Mouse (Mus musculus) gastrocnemius, postnatal 10 days (tissue): Measurements from ENCODE around the gene Mfge8. TPM values are rescaled to one million over a fixed set of nuclear protein-coding genes. Genes with fewer than 3 reads are reported as not detected.

ENCODE experiments used
- DNase-seq: peaks from one replicate; pipeline ENCODE4 v3.0.0; 2021; ENCODE audit warnings: mixed read lengths
- total RNA-seq, 2 experiments: library from RNA; stranded (reverse); gene quantifications; 2 replicates each; pipeline ENCODE4 v1.2.3; 2021

The Mfge8 gene
- total RNA-seq, 2 experiments from 2014 or later: 75.9 to 82.3 TPM

GRCm38 (mm10) chr7:79130385-79130784 lies 18.5 kb downstream of the Mfge8 start:
- no peak for DNase-seq

GRCm38 (mm10) chr7:79129883-79130282 lies 19.0 kb downstream of the Mfge8 start:
- no peak for DNase-seq

GRCm38 (mm10) chr7:79123465-79123864 lies 25.4 kb downstream of the Mfge8 start:
- DNase-seq: no peak

GRCm38 (mm10) chr7:79113848-79114247 lies 35.0 kb downstream of the Mfge8 start:
- no peak for DNase-seq

GRCm38 (mm10) chr7:79096492-79096891 lies 52.4 kb downstream of the Mfge8 start:
- no peak for DNase-seq

GRCm38 (mm10) chr7:79089111-79089510 lies 59.7 kb downstream of the Mfge8 start:
- peak; percentile 18 for DNase-seq

Other genes starting within 250 kb of the Mfge8 start
- 1 to 10 TPM in 1 of 2 experiments, under 1 TPM in 1; 0.89 to 3.6 TPM for gene Isg20, start 235.6 kb downstream of the Mfge8 start, total RNA-seq
- 1 to 10 TPM; 4.4 to 5.1 TPM for gene Acan, start 95.6 kb downstream of the Mfge8 start, total RNA-seq
- under 1 TPM; 0.79 to 0.82 TPM for gene Hapln3, start 18.0 kb downstream of the Mfge8 start, total RNA-seq
- gene Abhd2, start 124.1 kb upstream of the Mfge8 start, total RNA-seq: 10 to 100 TPM; 14.4 to 18.6 TPM
- not detected for gene Rlbp1, start 238.0 kb upstream of the Mfge8 start, total RNA-seq
- 1 to 10 TPM; 1.4 to 1.5 TPM for gene Fanci, start 242.9 kb upstream of the Mfge8 start, total RNA-seq